Mouse (Mus musculus) forebrain, postnatal 0 days (tissue): ENCODE data around the gene Rrn3. TPM values are rescaled to one million over a fixed set of nuclear protein-coding genes. Genes with fewer than 3 reads are reported as not detected.
"Not testable (repeated sequence)": the region's sequence is repeated elsewhere in the genome, so short reads cannot be mapped to it uniquely, and the experiment has no call there.

Experiments
- ATAC-seq: fragments of 200-750 bp; cut with Nextera tagmentation; 2 replicates; pipeline ENCODE4 v1.8.0; 2017; ENCODE audit warnings: mild to moderate bottlenecking, moderate library complexity
- DNase-seq: peaks from one replicate; pipeline ENCODE4 v3.0.0-alpha.2; 2015
- H3K27ac ChIP-seq: fragments of 300-500 bp; sonication (generic); 2 replicates; pipeline ENCODE4 v1.5.1; 2014; ENCODE audit warnings: low read depth, mild to moderate bottlenecking, antibody characterized with exemption, low read length, moderate library complexity, mixed read lengths
- H3K27me3 ChIP-seq: fragments of 300-500 bp; sonication (generic); 2 replicates; pipeline ENCODE4 v1.6.1; 2014; ENCODE audit warnings: mild to moderate bottlenecking, low read length, mixed read lengths; ENCODE audit not compliant: insufficient read depth
- H3K36me3 ChIP-seq: fragments of 300-500 bp; sonication (generic); 2 replicates; pipeline ENCODE4 v1.6.1; 2014; ENCODE audit warnings: mild to moderate bottlenecking, moderate library complexity; ENCODE audit not compliant: insufficient read depth
- H3K4me1 ChIP-seq: fragments of 300-500 bp; sonication (generic); 2 replicates; pipeline ENCODE4 v1.6.1; 2014; ENCODE audit warnings: antibody characterized with exemption; ENCODE audit not compliant: insufficient read depth
- H3K4me2 ChIP-seq: fragments of 300-500 bp; sonication (generic); 2 replicates; pipeline ENCODE4 v1.6.1; 2014; ENCODE audit warnings: low read depth, mild to moderate bottlenecking, moderate library complexity
- H3K4me3 ChIP-seq: fragments of 300-500 bp; sonication (generic); 2 replicates; pipeline ENCODE4 v1.5.1; 2014; ENCODE audit warnings: low read depth, low read length, mixed read lengths
- H3K9ac ChIP-seq: fragments of 300-500 bp; sonication (generic); 2 replicates; pipeline ENCODE4 v1.6.1; 2014; ENCODE audit warnings: mild to moderate bottlenecking
- H3K9me3 ChIP-seq: fragments of 300-500 bp; sonication (generic); 2 replicates; pipeline ENCODE4 v1.6.1; 2016; ENCODE audit warnings: low read length
- CTCF ChIP-seq: sonication (generic); IDR thresholded peaks from 2 replicates; pipeline ENCODE4 v1.5.1; 2016; ENCODE audit warnings: antibody characterized with exemption, control low read depth, low read depth
- WGBS: fragments of 180-500 bp; shearing (Covaris S2); extraction: QIAGEN DNeasy Blood & Tissue Kit; methylation state at CpG from one replicate; pipeline ENCODE4 v1.1.7; 2014; 5-methylcytosine and 5-hydroxymethylcytosine counted together
- polyA plus RNA-seq: library from polyadenylated mRNA; unstranded; fragments of >200 nt; fragmentation: Nextera tagmentation; extraction: Ambion mirVana; gene quantifications from 2 replicates; pipeline ENCODE4 v1.2.1, GENCODE M21; 2015
- total RNA-seq: library from RNA; depleted of rRNA; stranded (reverse); fragments of >200 nt; gene quantifications from 2 replicates; pipeline ENCODE4 v1.2.3, GENCODE M21; 2014

Gene Rrn3
- total and polyA plus RNA-seq, 2 experiments from 2014 or later = 80.7 to 104 TPM

DNA sequence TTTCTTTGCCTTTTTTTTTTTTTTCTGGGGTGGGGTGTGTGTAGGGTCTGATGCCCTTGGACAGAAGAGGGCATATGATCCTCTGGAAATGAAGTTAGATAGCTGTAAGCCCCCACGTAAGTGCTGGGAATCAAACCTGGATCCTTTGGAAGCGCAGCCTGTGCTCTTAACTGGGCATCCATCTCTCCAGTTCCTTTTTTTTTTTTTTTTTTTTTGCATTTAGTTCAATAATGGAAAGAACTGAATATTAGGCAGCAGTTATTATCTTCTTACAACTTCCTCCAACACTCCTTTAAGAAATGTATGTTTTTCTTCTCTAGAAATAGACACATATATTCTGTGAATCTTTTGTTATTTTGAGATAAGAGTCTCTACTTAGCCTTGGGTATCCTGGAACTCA is 22.7 kb upstream of the Rrn3 start:
- H3K4me3 ChIP-seq = no peak overlapping the region
- no peak overlapping the region for H3K27ac ChIP-seq
- DNase-seq = no peak
- peaks cover 7% of the 10 kb centered on the region; the same call in 1 of the 2 replicates for H3K4me1 ChIP-seq
- TF ChIP-seq CTCF = no peak
- ATAC-seq = no peak
- 98% methylated on average over 2 of the region's 2 CpGs for WGBS
- H3K9me3 ChIP-seq = no peaks in the 10 kb centered on the region
- H3K4me2 ChIP-seq = no peak overlapping the region
- H3K9ac ChIP-seq = no peak overlapping the region
- no peaks in the 10 kb centered on the region for H3K27me3 ChIP-seq
- no peaks in the 10 kb centered on the region for H3K36me3 ChIP-seq

DNA sequence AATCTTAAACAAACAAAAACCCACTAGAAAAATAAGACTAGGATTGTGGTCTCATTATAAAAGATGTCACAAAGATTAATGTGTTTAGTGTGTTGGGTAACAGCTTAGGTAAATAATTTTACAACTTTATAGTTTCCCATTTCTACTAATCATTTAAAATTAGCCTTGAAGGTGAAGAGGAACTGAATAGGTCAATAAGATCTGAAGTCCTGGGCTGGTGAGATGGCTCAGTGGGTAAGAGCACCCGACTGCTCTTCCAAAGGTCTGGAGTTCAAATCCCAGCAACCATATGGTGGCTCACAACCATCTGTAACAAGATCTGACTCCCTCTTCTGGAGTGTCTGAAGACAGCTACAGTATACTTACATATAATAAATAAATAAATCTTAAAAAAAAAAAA is 17.7 kb upstream of the Rrn3 start:
- DNase-seq, H3K4me1 ChIP-seq, H3K4me3 ChIP-seq, H3K27ac ChIP-seq, H3K9ac ChIP-seq, H3K9me3 ChIP-seq, ATAC-seq, H3K4me2 ChIP-seq, H3K27me3 ChIP-seq, H3K36me3 ChIP-seq: not testable (repeated sequence)
- 86% methylated on average over 1 of the region's 1 CpGs for WGBS

DNA sequence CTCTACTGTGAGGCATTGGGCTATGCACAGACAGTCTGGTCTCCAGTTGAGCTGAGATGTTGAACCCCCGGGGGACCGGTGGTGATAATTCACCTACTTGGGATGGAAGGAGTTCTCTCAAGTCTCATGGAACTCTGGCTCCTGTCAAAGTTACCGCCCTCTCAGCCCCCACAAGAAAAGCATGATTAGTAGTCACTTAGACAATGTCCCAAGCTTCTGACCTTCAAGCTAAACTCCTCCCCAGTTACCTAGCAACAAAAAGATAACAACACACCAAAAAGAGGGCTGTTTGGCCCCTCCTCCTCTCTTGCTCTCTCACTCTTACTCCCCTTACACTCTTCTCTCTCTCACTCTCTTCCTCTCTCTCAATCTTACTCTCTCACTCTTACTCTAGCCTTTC is 16.0 kb upstream of the Rrn3 start:
- no peak overlapping the region for H3K4me2 ChIP-seq
- H3K9ac ChIP-seq = no peak overlapping the region
- no peak for DNase-seq
- H3K9me3 ChIP-seq = no peaks in the 10 kb centered on the region
- TF ChIP-seq CTCF = no peak
- H3K36me3 ChIP-seq = no peaks in the 10 kb centered on the region
- WGBS = 82% methylated on average over 3 of the region's 3 CpGs
- H3K4me1 ChIP-seq = no peaks in the 10 kb centered on the region
- no peak overlapping the region for H3K27ac ChIP-seq
- ATAC-seq = no peak
- H3K27me3 ChIP-seq = no peaks in the 10 kb centered on the region
- H3K4me3 ChIP-seq = no peak overlapping the region

DNA sequence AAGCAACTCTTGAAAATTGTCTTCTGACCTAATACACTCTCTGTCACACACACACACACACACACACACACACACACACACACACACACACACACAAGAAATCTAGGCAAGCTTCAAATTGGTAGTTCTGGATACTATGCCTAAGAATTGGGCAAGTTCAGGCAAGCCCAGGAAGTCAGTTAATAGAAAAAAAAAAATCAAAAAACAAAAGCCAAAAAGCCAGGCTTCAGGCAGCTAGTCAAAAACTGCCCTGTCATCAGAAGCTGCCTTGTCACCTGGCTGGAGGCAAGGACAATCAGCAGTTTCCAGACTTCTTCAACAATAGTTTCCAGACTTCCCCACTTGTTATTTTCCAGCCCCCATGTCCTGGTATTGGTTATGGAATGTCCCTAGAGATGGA is 14.1 kb upstream of the Rrn3 start:
- no peak for TF ChIP-seq CTCF
- no peak for ATAC-seq
- DNase-seq = no peak
- Histone ChIP-seq H3K4me1 (no peaks in the 10 kb centered on the region), H3K27me3 (no peaks in the 10 kb centered on the region), H3K36me3 (no peaks in the 10 kb centered on the region), H3K27ac (no peak overlapping the region), H3K9me3 (no peaks in the 10 kb centered on the region), H3K4me3 (no peak overlapping the region), H3K4me2 (no peak overlapping the region), H3K9ac (no peak overlapping the region)

DNA sequence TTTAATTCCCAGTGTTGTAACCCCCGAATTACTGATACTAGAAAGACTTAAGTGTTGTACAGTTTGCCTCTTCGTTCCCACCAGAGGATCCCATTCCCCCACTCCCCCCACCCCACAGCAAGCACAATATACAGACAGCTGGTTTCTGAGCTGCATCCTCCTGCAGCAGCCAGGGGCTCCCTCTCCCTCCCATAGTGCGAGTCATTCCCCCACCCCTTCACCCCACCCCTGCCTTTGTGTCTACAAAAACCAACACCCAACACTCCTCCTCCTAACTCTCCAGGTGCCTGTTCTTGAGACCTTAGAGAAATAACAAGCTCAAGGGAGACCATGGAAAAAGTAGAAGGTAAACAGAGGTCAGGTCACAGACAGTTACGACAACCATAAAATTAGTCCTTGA is 8.9 kb upstream of the Rrn3 start:
- ATAC-seq = not testable (repeated sequence)
- WGBS = 77% methylated on average over 4 of the region's 4 CpGs

DNA sequence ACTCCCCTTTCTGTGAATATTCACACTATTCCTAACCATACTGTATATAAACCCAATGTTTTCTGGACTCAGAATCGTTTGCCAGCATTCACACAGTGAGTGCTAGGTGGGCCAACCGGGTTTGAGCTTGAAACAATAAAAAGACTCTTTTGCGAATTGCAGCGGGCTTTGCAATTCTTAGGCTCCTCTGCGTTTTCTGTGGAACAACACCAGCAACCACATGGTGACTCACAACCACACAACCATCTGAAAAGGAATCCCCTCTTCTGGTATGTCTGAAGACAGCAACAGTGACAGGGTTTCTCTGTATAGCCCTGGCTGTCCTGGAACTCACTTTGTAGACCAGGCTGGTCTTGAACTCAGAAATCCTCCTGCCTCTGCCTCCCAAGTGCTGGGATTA is 8.5 kb upstream of the Rrn3 start:
- H3K27ac ChIP-seq, H3K9ac ChIP-seq, H3K4me2 ChIP-seq, DNase-seq, ATAC-seq, H3K27me3 ChIP-seq, H3K9me3 ChIP-seq, H3K4me1 ChIP-seq, H3K36me3 ChIP-seq, H3K4me3 ChIP-seq: not testable (repeated sequence)
- WGBS = 85% methylated on average over 5 of the region's 5 CpGs

More for the DNA sequence above, 8.9 kb upstream of the Rrn3 start:
- not testable (repeated sequence) for H3K27ac ChIP-seq, DNase-seq, H3K4me2 ChIP-seq, H3K9ac ChIP-seq, H3K36me3 ChIP-seq, H3K4me1 ChIP-seq, H3K4me3 ChIP-seq, H3K27me3 ChIP-seq, H3K9me3 ChIP-seq

DNA sequence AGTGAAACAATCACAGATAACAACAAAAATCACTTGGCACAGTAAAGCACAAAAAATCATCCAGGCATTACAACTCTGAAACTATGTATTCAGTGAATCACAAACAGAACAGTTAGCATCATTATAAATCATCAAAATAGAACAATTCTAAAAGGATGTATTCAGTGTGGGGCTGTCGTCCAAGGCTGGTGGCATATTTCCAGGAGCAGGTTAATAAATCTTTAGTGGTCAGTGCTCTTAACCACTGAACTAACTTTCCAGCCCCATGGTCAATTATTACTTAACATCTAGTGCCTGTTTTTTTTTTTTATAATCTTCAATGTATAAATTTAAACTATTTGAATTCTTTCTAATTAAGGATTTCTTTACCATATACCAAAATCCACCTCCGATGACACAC is 6.5 kb upstream of the Rrn3 start:
- not testable (repeated sequence) for ATAC-seq, H3K4me1 ChIP-seq, H3K27me3 ChIP-seq, H3K9me3 ChIP-seq, H3K4me2 ChIP-seq, H3K27ac ChIP-seq, H3K9ac ChIP-seq, H3K4me3 ChIP-seq, H3K36me3 ChIP-seq, DNase-seq
- 84% methylated on average over 2 of the region's 2 CpGs for WGBS

DNA sequence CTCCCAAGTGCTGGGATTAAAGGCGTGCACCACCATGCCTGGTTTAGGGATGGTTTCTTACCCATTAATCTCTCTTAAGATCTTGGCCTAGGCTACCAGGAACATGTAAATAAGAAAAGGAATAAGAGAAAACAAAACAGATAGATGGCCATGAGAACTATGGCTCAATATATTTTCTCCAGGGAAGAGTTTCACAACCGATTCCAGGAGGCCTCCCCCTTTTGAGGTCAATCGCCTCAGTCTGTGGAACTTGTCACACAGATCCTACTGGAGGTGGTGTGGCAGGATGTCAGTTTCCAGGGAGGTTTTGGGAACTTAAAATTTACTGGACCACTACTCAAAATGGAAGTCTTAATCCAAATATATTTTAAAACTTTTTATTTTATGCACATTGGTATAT is 5.9 kb upstream of the Rrn3 start:
- WGBS = 92% methylated on average over 3 of the region's 3 CpGs
- DNase-seq = not testable (repeated sequence)

More for the DNA sequence above, 5.9 kb upstream of the Rrn3 start:
- H3K4me1 ChIP-seq, H3K9me3 ChIP-seq, H3K27me3 ChIP-seq, H3K4me3 ChIP-seq, H3K27ac ChIP-seq, H3K36me3 ChIP-seq, H3K4me2 ChIP-seq, ATAC-seq, H3K9ac ChIP-seq: not testable (repeated sequence)
